16 mouse cellular contexts compared by ENCODE assay signal in genomic region chr19:45552187-45552586, GRCm38 (mm10). TPM values are rescaled to one million over a fixed set of nuclear protein-coding genes. Genes with fewer than 3 reads are reported as not detected.
DNase-seq lines count a peak whose midpoint lies in the region; ATAC-seq lines count a peak whose summit lies in the region.
"Had no signal": no experiment of that assay in that cellular context is flagged by ENCODE, and none has a peak within 500 bp of the region (broad histone marks: within the 10 kb centered on the region; RNA-seq: fewer than 3 reads in every experiment).

No protein-coding gene starts in this region.

- no peaks in the 10 kb centered on the region for H3K9me3 ChIP-seq in embryonic facial prominence, embryonic 12.5 days
- H3K9me3 ChIP-seq in embryonic facial prominence, embryonic 10.5 days = no peaks in the 10 kb centered on the region
- H3K9me3 ChIP-seq: forebrain, embryonic 10.5 days had no signal

- H3K27ac ChIP-seq in embryonic facial prominence, embryonic 12.5 days = 0 out of 2 replicates have a peak overlapping the region, but pooled peaks have one; percentile 23
- H3K27ac ChIP-seq in embryonic facial prominence, embryonic 10.5 days (replicated peaks) = no peak overlapping the region
- H3K27ac ChIP-seq: forebrain, embryonic 10.5 days; hindbrain, postnatal 0 days; macrophage had no signal

- 0 out of 2 replicates have a peak, but pooled peaks cover 4% of the 10 kb centered on the region for H3K4me1 ChIP-seq in embryonic facial prominence, embryonic 12.5 days
- peaks cover 25% of the 10 kb centered on the region for H3K4me1 ChIP-seq in embryonic facial prominence, embryonic 10.5 days

- H3K36me3 ChIP-seq in embryonic facial prominence, embryonic 12.5 days = peaks cover 44% of the 10 kb centered on the region
- H3K36me3 ChIP-seq in embryonic facial prominence, embryonic 10.5 days (replicated peaks) = peaks cover 53% of the 10 kb centered on the region

- H3K9ac ChIP-seq in embryonic facial prominence, embryonic 12.5 days = no peak overlapping the region

- H3K27me3 ChIP-seq in embryonic facial prominence, embryonic 12.5 days = 0 out of 2 replicates have a peak, but pooled peaks cover 3% of the 10 kb centered on the region
- peaks cover 22% of the 10 kb centered on the region for H3K27me3 ChIP-seq in embryonic facial prominence, embryonic 10.5 days (replicated peaks; ENCODE audit: low read depth, poor library complexity, severe bottlenecking)

- no peak for ATAC-seq in embryonic facial prominence, embryonic 12.5 days (ENCODE audit: insufficient number of reproducible peaks, insufficient read depth, low FRiP score, low TSS enrichment)
- ATAC-seq: hindbrain, postnatal 0 days had no signal

- no peak for DNase-seq in embryonic facial prominence, embryonic 10.5 days (ENCODE audit: low spot score)
- peak; percentile 50 for DNase-seq in kidney, postnatal 14 days
- DNase-seq in kidney, postnatal 25 days = no peak
- DNase-seq in thymus, postnatal 14 days = peak; percentile 40
- DNase-seq in thymus, postnatal 10 days (ENCODE audit: low spot score in 2 of 2) = no peak
- peak; percentile 48 for DNase-seq in thymus, postnatal 25 days
- no peak for DNase-seq in gastrocnemius, adult 8-10 months (ENCODE audit: low spot score in 2 of 2)
- DNase-seq: cerebellum, adult 9-11 months; heart, postnatal 14 days; left cerebral cortex, postnatal 4 days; midbrain, embryonic 14.5 days; right cerebral cortex, postnatal 25 days had no signal

- no peak overlapping the region for H3K4me2 ChIP-seq in embryonic facial prominence, embryonic 12.5 days (replicated peaks)

- 59% methylated on average over 6 of the region's 6 CpGs for WGBS in embryonic facial prominence, embryonic 12.5 days
- 81% methylated on average over 6 of the region's 6 CpGs for WGBS in embryonic facial prominence, embryonic 10.5 days

- no peak overlapping the region for H3K4me3 ChIP-seq in embryonic facial prominence, embryonic 12.5 days
- H3K4me3 ChIP-seq in embryonic facial prominence, embryonic 10.5 days = no peak overlapping the region
- H3K4me3 ChIP-seq: forebrain, embryonic 10.5 days had no signal

RNA-seq across cellular contexts. Expression of gene Poll, which starts 8.1 kb away (rescaled TPM):
- 15.6 and 17.6 TPM in 2 replicates for polyA plus RNA-seq in embryonic facial prominence, embryonic 12.5 days (2016; fragmentation: Nextera tagmentation; extraction: Ambion mirVana)
- polyA plus RNA-seq in embryonic facial prominence, embryonic 10.5 days (2016; fragmentation: Nextera tagmentation; extraction: Ambion mirVana) = 23.3 and 23.8 TPM in 2 replicates
- 10 to 100 TPM; 16.0 to 17.1 (median 16.4) TPM for total RNA-seq in gastrocnemius, adult 8-10 months (2022)

RNA-seq across cellular contexts. Expression of gene Gm17018, which starts 8.2 kb away (rescaled TPM):
- 43.3 and 43.8 TPM in 2 replicates for polyA plus RNA-seq in embryonic facial prominence, embryonic 12.5 days (2016; fragmentation: Nextera tagmentation; extraction: Ambion mirVana)
- polyA plus RNA-seq in embryonic facial prominence, embryonic 10.5 days (2016; fragmentation: Nextera tagmentation; extraction: Ambion mirVana) = 50.3 and 50.8 TPM in 2 replicates
- 10 to 100 TPM; 15.3 to 18.7 (median 16.5) TPM for total RNA-seq in gastrocnemius, adult 8-10 months (2022)

Comparison
In these comparisons a context has a peak if more than half of its experiments do, and no peak if none do; other contexts are left out.
1. DNase-seq: peak in kidney, postnatal 14 days (single experiment), thymus, postnatal 14 days (single experiment) and thymus, postnatal 25 days (single experiment); none in embryonic facial prominence, embryonic 10.5 days (single experiment), kidney, postnatal 25 days (0 of 2), thymus, postnatal 10 days (0 of 2) and gastrocnemius, adult 8-10 months (0 of 2).